Mouse (Mus musculus) hindbrain, embryonic 10.5 days (tissue): ENCODE results near the gene Kif26a. TPM values are rescaled to one million over a fixed set of nuclear protein-coding genes. Genes with fewer than 3 reads are reported as not detected.

Source experiments
- microRNA counts: library from miRNA; unstranded; fragments of <30 nt; microRNA quantifications from one replicate; lab custom pipeline; 2017
- polyA plus RNA-seq: library from polyadenylated mRNA; unstranded; fragments of >200 nt; fragmentation: Nextera tagmentation; extraction: Ambion mirVana; gene quantifications from 2 replicates; pipeline ENCODE4 v1.2.1, GENCODE M21; 2016

Gene Kif26a
- polyA plus RNA-seq, 1 experiment from 2014 or later = 3.1 TPM

MicroRNAs encoded within 50 kb of the gene (microRNA counts, 519-probe panel; counts per million panel counts)
- 1,255 counts per million, percentile 77 among the panel's probes with 10 or more counts for microRNA mmu-miR-203 (lab: Ali Mortazavi, UCI)

Other genes starting within 250 kb of the Kif26a start
- 4.5 and 6.2 TPM in 2 replicates for gene Ppp1r13b, start 238.1 kb upstream of the Kif26a start, polyA plus RNA-seq
- 593 and 677 TPM in 2 replicates for gene Atp5mpl, start 179.2 kb upstream of the Kif26a start, polyA plus RNA-seq
- 1.0 and 1.2 TPM in 2 replicates for gene Tdrd9, start 174.6 kb upstream of the Kif26a start, polyA plus RNA-seq
- not detected in 2 replicates for gene Rd3l, start 164.9 kb upstream of the Kif26a start, polyA plus RNA-seq
- gene Aspg, start 39.5 kb upstream of the Kif26a start, polyA plus RNA-seq = 1.4 and 2.1 TPM in 2 replicates